Mouse (Mus musculus) effector memory CD4-positive, alpha-beta T cell, adult 5 months (primary cell): Measurements from ENCODE around the gene Dcn. TPM values are rescaled to one million over a fixed set of nuclear protein-coding genes. Genes with fewer than 3 reads are reported as not detected.

Source experiments
- polyA plus RNA-seq: library from polyadenylated mRNA; unstranded; fragments of 100-300 nt; shearing (Covaris generic); gene quantifications from one replicate; pipeline ENCODE4 v1.2.1, GENCODE M21; 2017

Dcn gene
- not detected for polyA plus RNA-seq

DNA sequence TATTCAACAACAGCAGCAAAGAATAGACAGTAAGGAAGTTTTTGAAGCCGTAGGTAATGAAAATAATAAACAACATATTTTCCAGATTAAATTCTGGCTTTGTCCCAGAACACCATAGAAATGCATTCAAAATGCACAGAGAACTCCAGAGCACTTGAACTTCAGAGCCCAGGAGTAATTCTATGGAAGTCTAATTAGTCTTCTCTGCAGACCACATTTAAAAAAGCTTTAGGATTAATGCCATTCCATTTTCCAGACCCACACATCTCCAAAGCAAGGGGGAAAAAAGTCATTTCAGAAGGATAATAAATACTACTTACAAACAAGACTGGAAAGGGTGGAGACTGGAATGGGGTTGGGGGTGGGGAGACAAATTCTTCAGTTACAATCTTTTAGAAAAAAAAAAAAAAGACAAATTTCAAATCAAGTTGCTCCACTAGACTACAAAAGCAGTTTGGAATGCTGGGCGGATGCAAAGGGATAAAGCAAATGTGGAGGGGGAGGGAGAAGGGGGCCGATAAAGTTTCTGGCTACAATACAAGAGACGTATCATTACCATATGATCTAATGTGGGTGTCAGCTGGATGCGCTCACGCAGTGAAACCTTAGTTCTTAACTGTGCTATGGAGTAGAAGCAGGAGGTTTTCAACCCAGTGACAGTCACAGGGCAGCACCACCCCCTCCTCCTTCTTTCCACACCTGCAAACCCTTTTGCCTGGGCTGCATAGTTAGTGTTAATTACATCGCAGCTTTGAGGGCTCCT is at the start of gene Dcn:
Dcn (plus strand) TSS at position 606 of the 763 bp plus-strand sequence.

DNA sequence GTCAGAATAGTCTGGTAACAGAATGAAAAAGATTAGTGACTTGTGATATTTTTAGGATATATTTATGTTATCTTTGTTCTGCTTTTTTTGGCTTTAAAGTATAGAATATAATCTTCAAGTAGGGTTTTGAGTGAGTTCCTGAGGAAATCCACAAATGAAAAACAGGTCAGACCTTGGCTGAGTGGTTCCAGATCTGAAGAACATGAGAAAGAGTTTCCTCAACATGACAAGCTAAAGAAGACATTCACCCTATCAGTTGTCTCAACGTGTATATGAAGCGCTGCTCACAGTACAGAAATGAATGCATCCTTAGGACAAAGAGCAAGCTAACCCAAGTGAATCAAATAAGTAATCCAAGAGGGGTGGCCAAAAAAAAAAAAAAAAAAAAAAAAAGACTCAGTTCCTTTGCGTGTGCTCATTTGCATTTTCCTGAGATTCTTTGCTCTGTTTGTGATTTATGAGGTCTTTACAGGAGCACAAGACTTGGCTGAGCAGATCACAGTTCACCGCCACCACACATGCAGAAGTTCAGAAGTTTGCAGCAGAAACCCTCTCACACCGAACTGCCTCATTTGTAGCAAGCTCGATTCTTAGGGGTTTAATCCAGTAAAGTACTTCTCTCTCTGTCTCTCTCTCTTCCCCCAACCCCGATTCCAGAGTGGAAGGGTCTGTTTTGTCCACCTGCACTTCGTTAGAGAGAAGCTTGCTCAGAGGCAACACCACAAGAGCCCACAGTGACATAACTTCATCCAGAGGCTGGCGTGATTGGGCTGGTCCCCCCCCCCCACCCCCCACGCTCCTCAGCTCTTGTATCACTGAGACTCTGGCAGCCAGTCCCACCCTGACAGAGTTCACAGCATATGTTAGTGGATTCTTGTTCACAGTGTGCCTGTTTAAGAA is 85.8 kb downstream of the Dcn start, which contains the start of gene Lum:
Lum (plus strand) TSS at position 172 of the 900 bp plus-strand sequence.

Other genes with a start within 250 kb of the Dcn start
- not detected for gene Lum, start 85.5 kb downstream of the Dcn start, polyA plus RNA-seq
- gene Kera, start 127.3 kb downstream of the Dcn start, polyA plus RNA-seq: not detected
- not detected for gene Epyc, start 164.5 kb downstream of the Dcn start, polyA plus RNA-seq
- gene Ccer1, start 213.4 kb downstream of the Dcn start, polyA plus RNA-seq: not detected
- 0.32 TPM for gene C030005K15Rik, start 247.1 kb downstream of the Dcn start, polyA plus RNA-seq